Mouse (Mus musculus) cerebellum, adult 9-10 months (tissue): ENCODE measurements around the gene Snrpd3.

Source experiments
- DNase-seq: peaks from one replicate; pipeline ENCODE4 v3.0.0; 2022

Gene Snrpd3

DNA sequence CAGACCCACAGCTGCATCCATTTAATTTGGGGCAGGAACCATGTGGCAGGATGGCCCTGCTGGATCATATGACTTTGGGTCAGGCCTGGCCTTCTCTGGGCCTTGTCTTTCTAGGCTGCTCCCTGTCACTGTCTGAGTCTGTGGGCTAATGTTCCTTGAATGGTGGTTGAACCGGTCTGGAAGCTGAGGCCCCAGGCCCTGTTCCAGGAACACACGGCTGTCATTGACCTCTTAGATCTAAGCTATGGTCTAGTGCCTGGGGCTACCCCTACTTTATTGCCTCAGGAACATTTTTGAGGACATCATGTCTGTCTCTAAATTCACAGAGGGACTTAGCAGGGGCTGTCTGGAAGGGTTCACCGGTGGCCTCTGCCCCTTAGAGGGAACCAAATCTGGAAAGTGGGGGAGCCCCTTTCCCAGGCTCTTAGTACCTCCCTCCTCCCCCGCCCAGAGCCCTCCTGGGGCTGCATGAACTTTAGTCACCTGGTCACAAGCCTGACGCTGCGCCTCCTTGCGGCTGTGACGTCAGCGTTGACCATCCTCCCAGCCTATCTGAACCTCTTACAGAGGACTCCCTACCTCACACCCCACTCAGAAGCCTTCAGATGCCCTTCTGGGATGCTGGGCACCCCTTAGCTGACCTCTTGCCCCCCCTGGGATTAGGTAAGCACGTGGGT is 53.8 kb downstream of the Snrpd3 start:
- no peak for DNase-seq

DNA sequence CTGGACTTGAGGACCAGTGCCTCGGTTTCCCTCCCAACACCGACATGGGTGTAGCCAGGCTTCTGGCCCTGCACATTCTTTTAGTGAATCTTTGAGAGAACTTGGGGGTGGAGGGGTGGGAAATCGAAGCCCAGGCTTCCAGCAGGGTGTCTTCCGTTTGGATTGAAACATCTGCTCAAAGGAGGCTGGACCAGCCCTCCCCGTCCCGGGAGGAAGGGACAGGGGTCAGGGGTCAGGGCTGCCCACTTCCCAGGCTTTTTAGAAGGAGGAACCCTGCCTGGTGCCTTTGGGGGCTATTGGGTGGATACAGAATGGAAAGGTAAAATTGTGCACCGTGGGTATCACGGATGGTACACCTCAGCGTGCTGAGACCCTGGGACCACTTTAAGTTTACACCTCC is 54.6 kb downstream of the Snrpd3 start:
- no peak for DNase-seq

DNA sequence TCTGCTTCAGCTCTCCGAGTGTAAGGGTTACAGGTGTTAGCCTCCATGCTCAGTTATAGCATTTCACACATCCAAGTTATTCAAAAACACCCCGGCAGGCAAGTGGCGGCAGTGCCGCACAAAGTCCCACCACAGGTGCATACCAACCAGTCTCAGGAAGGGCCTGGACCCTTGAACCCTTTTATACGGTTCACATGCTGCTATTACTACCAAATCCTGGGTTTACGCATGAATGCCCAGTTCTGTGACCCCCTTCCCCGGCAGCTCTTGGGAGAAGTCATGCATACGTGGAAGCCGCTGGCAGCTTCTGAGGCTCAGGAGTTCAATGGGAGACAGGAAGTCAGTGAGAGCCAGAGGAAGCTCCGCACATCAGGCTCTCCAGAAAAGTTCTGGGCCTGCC is 55.8 kb downstream of the Snrpd3 start:
- DNase-seq: no peak

DNA sequence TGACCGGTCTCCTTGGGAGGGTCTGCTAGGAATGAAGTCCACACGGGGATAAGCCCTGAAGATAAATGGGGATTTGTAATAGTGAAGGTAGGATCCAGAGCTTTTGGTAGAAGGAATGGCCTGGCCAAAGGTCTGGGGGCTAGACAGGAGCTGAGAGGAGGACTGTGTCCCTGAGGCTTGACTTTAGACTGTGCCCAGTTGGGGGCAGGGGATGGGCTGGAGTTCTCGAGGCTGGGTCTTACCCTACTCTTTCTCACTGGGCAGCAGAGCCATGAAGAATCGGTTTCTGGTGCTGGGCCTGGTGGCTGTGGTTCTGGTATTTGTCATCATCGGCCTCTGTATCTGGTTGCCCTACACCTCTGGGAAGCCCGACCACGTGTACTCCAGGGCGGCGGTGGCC is 56.6 kb downstream of the Snrpd3 start:
- DNase-seq: no peak

DNA sequence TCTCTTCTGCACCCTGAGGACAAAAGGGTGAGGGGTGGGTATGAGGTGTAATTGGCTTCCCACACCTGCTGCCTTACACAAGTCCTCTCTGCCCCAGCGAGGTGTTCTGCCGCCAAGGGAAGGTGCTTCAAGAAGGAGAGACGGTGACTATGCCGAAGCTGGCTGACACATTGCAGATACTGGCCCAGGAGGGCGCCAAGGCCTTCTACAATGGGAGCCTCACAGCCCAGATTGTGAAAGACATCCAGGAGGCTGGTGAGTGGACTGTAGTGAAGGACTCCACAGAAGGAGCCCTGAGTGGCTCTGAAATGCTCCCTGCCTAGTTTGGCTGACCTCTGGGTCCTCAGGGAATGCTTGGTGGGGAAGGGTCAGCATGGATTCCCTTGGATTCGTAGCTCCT is 61.8 kb downstream of the Snrpd3 start:
- DNase-seq: no peak

DNA sequence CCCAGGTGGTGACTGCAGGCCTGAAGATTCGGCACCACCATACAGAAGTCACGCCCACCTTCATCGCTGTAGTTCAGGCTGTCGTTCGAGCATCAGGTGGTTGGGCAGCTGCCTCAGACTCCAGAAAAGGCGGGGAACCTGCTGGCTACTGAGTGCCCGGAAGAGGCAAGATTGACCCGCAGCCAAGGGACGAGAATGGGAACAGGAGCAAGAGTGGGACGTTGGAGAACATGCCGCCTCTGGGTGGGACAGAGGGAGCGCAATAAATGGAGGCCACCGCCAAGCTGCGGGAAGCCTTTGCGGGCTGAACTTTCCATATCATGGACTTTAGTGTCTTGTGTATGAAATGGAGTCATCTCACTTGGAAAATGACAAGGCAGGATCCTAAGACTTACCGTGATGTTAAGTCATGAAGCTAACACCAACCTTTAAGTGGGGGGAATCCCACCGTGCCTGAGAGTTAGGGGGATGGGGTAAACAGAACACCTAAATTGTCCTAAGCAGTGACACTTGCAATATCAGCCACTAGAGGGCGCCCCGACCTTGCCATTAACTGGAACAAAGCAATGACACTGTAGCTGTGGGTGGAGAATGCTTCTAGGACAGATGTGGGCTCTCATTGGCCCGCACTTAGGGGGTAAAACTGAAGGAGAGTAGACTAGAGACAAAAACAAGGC is 68.7 kb downstream of the Snrpd3 start:
- peak; percentile 92 for DNase-seq

DNA sequence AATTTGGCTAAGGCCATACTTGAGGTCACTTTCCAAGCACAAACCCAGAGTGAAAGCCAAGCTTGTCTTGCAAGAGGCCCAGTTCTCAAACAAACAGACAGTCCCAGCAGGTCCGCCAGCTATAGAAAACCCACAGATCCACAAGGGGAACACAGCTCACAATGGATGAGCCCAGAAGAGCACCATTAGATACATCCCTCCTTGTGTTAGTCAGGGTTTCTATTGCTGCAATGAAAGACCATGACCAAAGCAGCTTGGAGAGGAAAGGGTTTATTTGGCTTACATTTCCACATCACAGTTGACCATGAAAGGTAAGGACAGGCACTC is 69.2 kb downstream of the Snrpd3 start:
- no peak for DNase-seq
